Mouse (Mus musculus) ES-Bruce4 (cell line): Measurements from ENCODE around the gene Selenof. TPM values are rescaled to one million over a fixed set of nuclear protein-coding genes. Genes with fewer than 3 reads are reported as not detected.

Experiments
- H3K27ac ChIP-seq: 2 replicates; pipeline ENCODE4 v1.5.1; 2012; ENCODE audit warnings: low read length, inconsistent platforms; ENCODE audit not compliant: insufficient read depth
- H3K27me3 ChIP-seq: 2 replicates; pipeline ENCODE4 v1.6.1; 2012; ENCODE audit warnings: mild to moderate bottlenecking, low read length, inconsistent platforms; ENCODE audit not compliant: control insufficient read depth, poor library complexity, insufficient read depth, severe bottlenecking
- H3K36me3 ChIP-seq: 2 replicates; pipeline ENCODE4 v1.6.1; 2012; ENCODE audit warnings: inconsistent platforms, mild to moderate bottlenecking, low read length, moderate library complexity; ENCODE audit not compliant: control insufficient read depth, poor library complexity, insufficient read depth, severe bottlenecking
- H3K4me1 ChIP-seq: one replicate; pipeline ENCODE4 v1.8.1; 2011; ENCODE audit warnings: low read length; ENCODE audit not compliant: control insufficient read depth, insufficient read depth
- H3K4me3 ChIP-seq: 2 replicates; pipeline ENCODE4 v1.5.1; 2011; ENCODE audit warnings: low read depth, mild to moderate bottlenecking, low read length
- H3K9ac ChIP-seq: 2 replicates; pipeline ENCODE4 v1.6.1; 2012; ENCODE audit warnings: low read depth, mild to moderate bottlenecking, inconsistent platforms; ENCODE audit not compliant: poor library complexity, severe bottlenecking
- H3K9me3 ChIP-seq: replicated peaks from 2 replicates; pipeline ENCODE4 v1.6.1; 2012; ENCODE audit warnings: mild to moderate bottlenecking, low read length, inconsistent platforms; ENCODE audit not compliant: control insufficient read depth, poor library complexity, insufficient read depth, severe bottlenecking
- CTCF ChIP-seq: IDR thresholded peaks from one replicate; pipeline ENCODE4 v1.8.1; 2011; ENCODE audit warnings: low read depth, low read length
- EP300 ChIP-seq: IDR thresholded peaks from 2 replicates; pipeline ENCODE4 v1.6.1; 2011; ENCODE audit warnings: low read depth, low read length; ENCODE audit not compliant: insufficient read depth
- POLR2A ChIP-seq: IDR thresholded peaks from one replicate; pipeline ENCODE4 v1.8.1; 2011; ENCODE audit warnings: low read length; ENCODE audit not compliant: insufficient read depth
- polyA plus RNA-seq: library from polyadenylated mRNA; stranded (reverse); fragments of >200 nt; gene quantifications from 2 replicates; pipeline ENCODE4 v1.2.4, GENCODE M21; 2011; ENCODE audit warnings: low read depth; ENCODE audit not compliant: missing spikeins, insufficient read depth, insufficient read length

Selenof gene
- polyA plus RNA-seq, 1 experiment: 227 TPM

DNA sequence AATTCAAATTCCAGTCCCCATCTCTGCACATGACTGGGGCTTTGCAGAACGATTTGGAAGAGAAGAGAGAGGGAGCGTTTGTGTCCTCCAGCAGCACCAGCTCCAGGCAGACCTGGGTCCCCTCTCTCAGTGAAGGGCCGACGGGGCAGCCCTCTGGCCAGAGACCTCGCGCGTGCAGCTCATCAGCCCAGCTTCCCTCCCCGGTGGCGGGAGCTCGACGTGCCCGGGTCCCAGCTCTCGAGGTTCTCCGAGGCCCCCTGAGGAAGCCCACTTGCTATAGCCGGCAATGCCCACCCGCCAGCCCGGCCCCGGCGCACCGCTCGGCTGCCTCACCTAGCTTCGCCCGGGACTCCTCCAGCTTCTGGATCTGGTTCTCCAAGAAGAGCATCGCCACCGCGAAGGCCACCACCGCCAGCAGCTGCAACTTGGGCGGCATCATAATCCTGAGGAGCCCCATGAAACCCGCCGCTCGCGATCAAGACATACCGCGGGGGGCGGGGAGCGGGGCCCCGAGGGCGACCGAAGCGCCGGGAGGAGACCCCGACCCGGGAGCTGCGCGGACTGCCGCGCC, 618 bp upstream of the Selenof start:
- TF ChIP-seq CTCF (no peak), POLR2A (no peak), EP300 (no peak)
- Histone ChIP-seq H3K9ac (peak overlapping the region; percentile 91), H3K27me3 (no peaks in the 10 kb centered on the region), H3K4me1 (no peaks in the 10 kb centered on the region), H3K27ac (no peak overlapping the region), H3K4me3 (peak overlapping the region; percentile 96), H3K9me3 (no peaks in the 10 kb centered on the region), H3K36me3 (peaks cover 10% of the 10 kb centered on the region)

DNA sequence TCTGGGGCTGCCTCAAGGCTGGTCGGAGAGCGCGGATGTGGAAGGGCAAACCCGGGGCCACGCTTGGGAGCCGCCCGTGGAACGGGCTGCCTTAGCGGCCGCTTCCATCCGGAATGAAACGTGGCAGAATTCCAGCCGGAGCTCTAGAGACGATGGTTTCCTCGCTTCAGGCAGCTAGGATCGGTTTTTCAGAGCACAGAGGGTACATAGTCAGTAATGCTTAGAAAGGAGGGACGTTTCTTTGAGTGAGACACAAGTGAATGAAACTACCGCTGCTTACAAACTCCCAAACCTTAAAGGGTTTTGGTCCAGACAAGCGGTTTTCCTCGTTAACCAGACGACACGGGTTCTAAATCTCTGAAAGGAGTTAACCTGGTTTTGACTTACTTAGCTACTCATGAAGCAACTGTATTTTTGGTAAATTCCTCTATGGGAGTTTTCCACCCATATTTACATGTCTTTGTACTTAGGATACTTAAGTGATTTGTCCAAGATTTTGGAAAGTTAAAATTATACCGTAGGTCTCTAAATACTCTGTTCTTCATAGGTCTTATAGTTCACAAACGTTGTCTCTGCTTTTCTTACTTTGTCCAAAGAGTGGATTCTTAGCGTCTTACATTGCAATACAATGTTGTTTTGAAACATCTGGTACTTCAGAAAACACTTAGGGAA, 848 bp downstream of the Selenof start:
- Histone ChIP-seq H3K36me3 (peaks cover 14% of the 10 kb centered on the region), H3K27me3 (no peaks in the 10 kb centered on the region), H3K27ac (peak overlapping the region; percentile 74; the same call in 1 of the 2 replicates), H3K4me3 (peak overlapping the region; percentile 73), H3K9ac (peak overlapping the region; percentile 72), H3K4me1 (no peaks in the 10 kb centered on the region), H3K9me3 (no peaks in the 10 kb centered on the region)
- TF ChIP-seq POLR2A (no peak), EP300 (no peak), CTCF (no peak)

DNA sequence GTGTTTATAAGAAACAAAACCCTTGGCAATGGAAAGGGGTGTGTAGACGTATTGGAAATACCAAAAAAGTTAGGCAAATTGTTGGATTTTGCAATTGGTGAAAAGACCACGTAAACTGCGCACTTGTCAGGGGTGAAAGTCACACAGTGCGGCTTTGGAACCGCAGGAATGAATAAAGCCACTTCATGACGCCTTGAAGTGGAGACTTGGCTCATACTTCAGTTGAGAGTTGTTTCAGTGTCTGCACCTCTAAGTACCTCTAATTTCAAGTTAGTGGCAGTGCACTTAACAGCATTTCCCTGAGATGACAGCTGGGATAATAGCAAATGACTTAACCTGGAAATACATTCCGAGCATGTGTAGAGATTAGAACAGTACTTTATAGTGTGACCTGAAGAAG, 4.2 kb downstream of the Selenof start:
- Histone ChIP-seq H3K27me3 (no peaks in the 10 kb centered on the region), H3K4me1 (no peaks in the 10 kb centered on the region), H3K9me3 (no peaks in the 10 kb centered on the region), H3K36me3 (peaks cover 32% of the 10 kb centered on the region), H3K27ac (no peak overlapping the region), H3K9ac (no peak overlapping the region), H3K4me3 (no peak overlapping the region)
- TF ChIP-seq EP300: no peak
- TF ChIP-seq CTCF: no peak
- no peak for TF ChIP-seq POLR2A

DNA sequence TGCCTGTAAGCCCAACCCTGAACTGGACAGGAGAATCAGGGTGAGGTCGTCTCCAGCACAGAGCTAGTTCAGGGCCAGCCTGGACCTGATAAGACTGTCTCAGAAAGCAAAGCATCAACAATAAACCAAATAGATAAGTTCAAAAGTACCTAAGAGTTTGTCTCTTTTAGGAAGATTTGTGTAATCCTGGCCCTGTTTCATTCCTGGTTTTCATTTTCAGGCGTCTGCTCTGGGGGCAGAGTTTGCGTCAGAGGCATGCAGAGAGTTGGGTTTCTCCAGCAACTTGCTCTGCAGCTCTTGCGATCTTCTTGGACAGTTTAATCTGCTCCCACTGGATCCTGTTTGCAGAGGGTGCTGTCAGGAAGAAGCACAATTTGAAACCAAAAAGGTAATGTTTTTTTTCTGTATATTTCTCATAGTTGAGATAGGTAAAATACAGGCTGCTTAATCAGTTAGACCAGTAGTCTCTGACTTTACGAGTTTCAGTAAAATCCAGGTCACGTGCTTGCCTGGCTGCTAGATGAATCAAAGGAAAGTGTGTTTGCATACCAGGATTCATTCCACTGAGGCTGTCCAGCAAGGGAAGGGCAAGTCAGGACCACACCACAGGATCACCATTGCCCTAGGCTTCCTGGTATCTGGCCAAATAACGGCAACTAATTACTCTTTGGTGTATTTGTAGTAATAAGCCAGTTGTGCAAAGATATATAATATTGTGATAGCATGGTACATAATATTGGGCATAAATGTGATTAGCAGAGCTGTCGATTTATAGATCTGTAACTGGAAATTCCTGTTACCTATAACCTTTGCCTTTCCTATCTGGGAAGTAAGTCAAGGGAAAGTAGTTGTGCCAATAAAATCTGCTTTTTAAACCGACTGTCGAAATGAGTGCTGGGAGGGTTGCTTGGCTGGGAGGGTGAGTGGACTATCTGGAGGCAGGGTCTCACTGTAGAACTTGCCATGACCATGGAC, 7.5 kb downstream of the Selenof start:
- H3K27me3 ChIP-seq: no peaks in the 10 kb centered on the region
- H3K4me1 ChIP-seq: no peaks in the 10 kb centered on the region
- no peak overlapping the region for H3K27ac ChIP-seq
- no peaks in the 10 kb centered on the region for H3K9me3 ChIP-seq
- no peak overlapping the region for H3K9ac ChIP-seq
- H3K36me3 ChIP-seq: peaks cover 39% of the 10 kb centered on the region
- TF ChIP-seq CTCF (no peak), POLR2A (no peak), EP300 (no peak)
- no peak overlapping the region for H3K4me3 ChIP-seq

DNA sequence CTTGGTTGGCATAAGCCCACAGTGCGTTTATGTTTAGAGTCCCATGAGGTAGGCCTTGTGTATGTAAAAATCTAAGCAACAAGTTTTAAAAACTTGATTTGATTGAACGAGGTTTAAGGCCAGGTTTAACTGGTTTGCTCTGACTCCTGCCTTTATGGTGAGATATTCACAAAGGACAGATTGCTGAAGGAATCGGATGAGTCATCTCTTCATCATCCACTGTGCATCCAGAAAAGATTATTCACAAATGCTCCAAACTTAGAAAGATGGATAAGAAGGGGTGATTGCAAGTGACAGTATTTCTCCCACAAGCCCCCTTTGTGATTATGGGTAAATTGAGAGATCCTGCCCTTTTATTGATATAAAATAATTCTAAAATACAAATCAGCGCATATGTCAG, 8.8 kb downstream of the Selenof start:
- H3K36me3 ChIP-seq: peaks cover 34% of the 10 kb centered on the region
- no peaks in the 10 kb centered on the region for H3K9me3 ChIP-seq
- no peak overlapping the region for H3K4me3 ChIP-seq
- TF ChIP-seq EP300 (no peak), CTCF (no peak), POLR2A (no peak)
- H3K27me3 ChIP-seq: no peaks in the 10 kb centered on the region
- H3K9ac ChIP-seq: no peak overlapping the region
- H3K4me1 ChIP-seq: no peaks in the 10 kb centered on the region
- H3K27ac ChIP-seq: no peak overlapping the region
